8 mouse cellular contexts compared by ENCODE assay signal in genomic region chr6:90736074-90736672, GRCm38 (mm10).
DNase-seq lines count a peak whose midpoint lies in the region; ATAC-seq and TF ChIP-seq lines count a peak whose summit lies in the region.

No protein-coding gene starts in this region.

- H3K4me3 ChIP-seq in forebrain, embryonic 11.5 days (ENCODE audit: low read depth, low read length), result peak overlapping the region; percentile 66
- H3K4me3 ChIP-seq in liver, embryonic 14.5 days (ENCODE audit: insufficient read depth in 1 of 2, low read depth in 2 of 2, low read length in 2 of 2), result peak overlapping the region; percentile 42 to 78

- peaks cover 8% of the 10 kb centered on the region; the same call in 1 of the 2 replicates for H3K4me1 ChIP-seq in forebrain, embryonic 11.5 days (replicated peaks; ENCODE audit: control insufficient read depth, insufficient read depth, low read length)
- H3K4me1 ChIP-seq in liver, embryonic 14.5 days (replicated peaks; ENCODE audit: control insufficient read depth in 2 of 2, insufficient read depth in 2 of 2, low read length in 1 of 2), result peaks cover 2 to 10% of the 10 kb centered on the region in 2 experiments; a peak in 3 of 4 replicates

- no peak for TF ChIP-seq EP300 in liver, embryonic 14.5 days (IDR thresholded peaks at IDR 0.05; ENCODE audit: low read depth)

- peak; percentile 56 to 61 for DNase-seq in layer of hippocampus, postnatal 10 days (ENCODE audit: low spot score in 2 of 2)
- DNase-seq in layer of hippocampus, postnatal 36 days, result no peak
- peak; percentile 59 for DNase-seq in adrenal gland, postnatal 25 days
- DNase-seq in forebrain, embryonic 11.5 days (ENCODE audit: low spot score), result peak; percentile 72
- DNase-seq in induced T-regulatory cell, adult 2 months (ENCODE audit: low read depth), result peak; percentile 53
- DNase-seq in liver, embryonic 14.5 days (ENCODE audit: low read depth in 3 of 3, low spot score in 3 of 3), result no peak
- DNase-seq in ovary, postnatal 36 days (ENCODE audit: low spot score), result peak; percentile 60

- no peaks in the 10 kb centered on the region for H3K27me3 ChIP-seq in forebrain, embryonic 11.5 days (ENCODE audit: control insufficient read depth, insufficient read depth, low read length)
- peaks cover 38% of the 10 kb centered on the region for H3K27me3 ChIP-seq in liver, embryonic 14.5 days (ENCODE audit: control insufficient read depth, insufficient read depth, low read length)

- peak; percentile 34 for ATAC-seq in forebrain, embryonic 11.5 days (replicated peaks; ENCODE audit: low FRiP score)
- peak; percentile 36; the same call in 1 of the 2 replicates for ATAC-seq in liver, embryonic 14.5 days (ENCODE audit: insufficient read depth)
- ATAC-seq in activated CD4-positive, CD25-positive, alpha-beta regulatory T cell, adult 4 months, result no peak

- no peak overlapping the region for H3K27ac ChIP-seq in forebrain, embryonic 11.5 days (ENCODE audit: low read depth, low read length)
- no peak overlapping the region for H3K27ac ChIP-seq in liver, embryonic 14.5 days

- no peaks in the 10 kb centered on the region for H3K36me3 ChIP-seq in forebrain, embryonic 11.5 days (ENCODE audit: control insufficient read depth, insufficient read depth, low read length)
- no peaks in the 10 kb centered on the region for H3K36me3 ChIP-seq in liver, embryonic 14.5 days (replicated peaks; ENCODE audit: control insufficient read depth, insufficient read depth, low read depth)

- peak overlapping the region; percentile 93 for H3K4me2 ChIP-seq in forebrain, embryonic 11.5 days (ENCODE audit: low read depth, low read length, severe bottlenecking)
- H3K4me2 ChIP-seq in liver, embryonic 14.5 days (ENCODE audit: low read depth), result peak overlapping the region; percentile 86

- under 1% methylated on average over 69 of the region's 69 CpGs for WGBS in forebrain, embryonic 11.5 days
- WGBS in liver, embryonic 14.5 days (ENCODE audit: insufficient replicate concordance), result 2% methylated on average over 63 of the region's 69 CpGs

- no peaks in the 10 kb centered on the region for H3K9me3 ChIP-seq in forebrain, embryonic 11.5 days (ENCODE audit: control insufficient read depth, low read length)
- H3K9me3 ChIP-seq in liver, embryonic 14.5 days (ENCODE audit: control insufficient read depth, low read length), result no peaks in the 10 kb centered on the region

- H3K9ac ChIP-seq in forebrain, embryonic 11.5 days (ENCODE audit: low read length), result peak overlapping the region; percentile 74
- peak overlapping the region; percentile 40; the same call in 1 of the 2 replicates for H3K9ac ChIP-seq in liver, embryonic 14.5 days (replicated peaks)

- TF ChIP-seq CTCF in liver, embryonic 14.5 days (IDR thresholded peaks at IDR 0.05; ENCODE audit: low read depth), result no peak

Comparison
In these comparisons a context has a peak if more than half of its experiments do, and no peak if none do; other contexts are left out.
1. DNase-seq: peak in layer of hippocampus, postnatal 10 days (2 of 2), adrenal gland, postnatal 25 days (single experiment), forebrain, embryonic 11.5 days (single experiment), induced T-regulatory cell, adult 2 months (single experiment) and ovary, postnatal 36 days (single experiment); none in layer of hippocampus, postnatal 36 days (0 of 2) and liver, embryonic 14.5 days (0 of 3).